Mouse (Mus musculus): ENCODE measurements at regions not wholly inside any gene's neighbourhood (a gene's known extent, or its start where the extent isn't known, plus 50 kb on each side); places are given as distances from the start of the nearest gene placed in this dataset.

DNA sequence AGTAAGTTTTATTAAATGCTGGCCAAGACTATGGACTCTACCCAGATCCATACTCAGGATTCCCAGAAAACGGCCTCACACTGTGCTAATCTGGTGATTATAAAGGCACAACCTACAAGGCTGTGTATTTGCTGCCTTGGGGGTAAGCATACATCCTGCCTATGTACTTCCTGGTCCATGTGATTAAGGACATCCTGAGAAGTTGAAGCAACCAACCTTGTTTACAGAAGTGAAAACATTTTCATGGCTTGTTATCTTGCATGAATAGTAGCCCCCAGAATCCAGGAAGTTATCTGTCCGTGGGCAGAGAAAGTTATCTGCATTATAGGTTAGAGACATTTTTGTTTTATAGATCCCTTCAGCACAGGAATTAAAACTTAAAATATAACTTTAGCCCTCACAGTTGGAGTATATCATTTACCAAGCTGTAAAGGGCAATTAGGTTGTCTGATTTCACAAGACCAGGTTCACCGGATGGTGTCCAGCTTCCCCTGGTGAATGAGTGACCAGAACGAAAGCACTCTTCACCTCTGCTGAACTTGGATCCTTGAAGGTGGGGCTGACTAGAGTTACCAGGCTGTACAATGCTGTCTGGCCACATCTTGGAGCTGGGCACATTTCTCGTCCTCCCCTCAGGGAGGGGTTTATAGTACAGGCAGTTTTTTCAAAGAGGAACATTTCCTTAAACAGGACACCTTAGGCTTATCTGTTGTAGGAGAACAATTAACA lies 90.1 kb upstream of the Tbl1xr1 start:
- no peaks in the 10 kb centered on the region for H3K27me3 ChIP-seq (replicated peaks; ENCODE audit: control insufficient read depth, insufficient read depth, low read length)
- H3K36me3 ChIP-seq (ENCODE audit: control insufficient read depth, insufficient read depth): no peaks in the 10 kb centered on the region
- no peak for ATAC-seq
- no peaks in the 10 kb centered on the region for H3K4me1 ChIP-seq (replicated peaks; ENCODE audit: control insufficient read depth, insufficient read depth, low read length)
- no peak overlapping the region for H3K9ac ChIP-seq (replicated peaks; ENCODE audit: low read depth, low read length)
- no peak overlapping the region for H3K27ac ChIP-seq (ENCODE audit: low read length)
- H3K4me3 ChIP-seq (replicated peaks; ENCODE audit: low read length): no peak overlapping the region
- no peak overlapping the region for H3K4me2 ChIP-seq (ENCODE audit: low read length)
- 90% methylated on average over 5 of the region's 5 CpGs for WGBS
- no peaks in the 10 kb centered on the region for H3K9me3 ChIP-seq (ENCODE audit: control insufficient read depth, low read length)

DNA sequence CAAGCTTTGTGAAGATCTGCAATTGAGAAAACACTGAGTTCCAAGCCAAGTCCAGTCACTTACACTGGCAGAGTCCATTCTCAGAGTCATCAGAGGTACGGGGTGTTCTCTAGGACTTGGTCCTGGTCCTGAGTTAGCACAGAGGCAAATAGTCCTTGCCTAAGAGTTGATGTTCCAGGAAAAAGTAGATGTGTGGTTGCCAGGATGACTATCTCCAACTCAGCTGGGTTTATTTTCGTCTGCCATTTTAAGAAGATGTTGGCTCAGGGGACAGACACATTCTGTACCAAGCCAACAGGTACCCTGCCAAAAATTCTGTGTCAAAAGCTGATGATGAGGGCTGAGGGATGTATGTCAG lies 89.6 kb upstream of the Tbl1xr1 start:
- no peak for ATAC-seq
- H3K27me3 ChIP-seq (replicated peaks; ENCODE audit: control insufficient read depth, insufficient read depth, low read length): no peaks in the 10 kb centered on the region
- H3K36me3 ChIP-seq (ENCODE audit: control insufficient read depth, insufficient read depth): no peaks in the 10 kb centered on the region
- no peak overlapping the region for H3K4me3 ChIP-seq (replicated peaks; ENCODE audit: low read length)
- no peak overlapping the region for H3K4me2 ChIP-seq (ENCODE audit: low read length)
- no peaks in the 10 kb centered on the region for H3K9me3 ChIP-seq (ENCODE audit: control insufficient read depth, low read length)
- no peaks in the 10 kb centered on the region for H3K4me1 ChIP-seq (replicated peaks; ENCODE audit: control insufficient read depth, insufficient read depth, low read length)
- no peak overlapping the region for H3K9ac ChIP-seq (replicated peaks; ENCODE audit: low read depth, low read length)
- H3K27ac ChIP-seq (ENCODE audit: low read length): no peak overlapping the region
- WGBS: 92% methylated on average over 2 of the region's 2 CpGs

DNA sequence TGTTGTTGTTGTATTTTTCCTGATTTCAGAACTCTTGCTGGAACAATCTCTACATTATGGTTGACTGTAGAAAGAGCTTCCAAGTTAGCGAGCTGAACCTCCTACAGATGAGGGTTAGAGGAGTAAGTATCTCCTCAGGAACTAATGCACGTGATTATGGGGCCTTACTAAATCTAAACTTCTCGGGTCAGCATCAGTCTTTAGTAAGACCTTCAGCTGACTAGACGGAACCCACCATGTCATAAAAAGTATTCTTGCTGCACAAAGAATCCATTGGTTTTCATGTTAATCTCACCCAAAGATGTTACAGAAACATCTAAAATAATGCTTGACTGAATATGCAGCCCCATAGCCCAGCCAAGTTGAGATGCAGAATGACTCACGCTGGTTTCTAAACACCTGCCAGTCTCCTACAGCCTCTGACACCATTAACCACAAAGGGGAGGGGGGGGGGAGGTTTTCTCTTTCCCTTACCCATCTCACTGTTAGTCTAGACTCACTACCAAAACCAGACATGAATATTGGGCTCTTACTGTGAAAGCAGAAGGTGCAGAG lies 88.9 kb upstream of the Tbl1xr1 start:
- Histone ChIP-seq H3K27ac (ENCODE audit: low read length) (no peak overlapping the region), H3K36me3 (ENCODE audit: control insufficient read depth, insufficient read depth) (no peaks in the 10 kb centered on the region), H3K4me2 (ENCODE audit: low read length) (no peak overlapping the region), H3K9me3 (ENCODE audit: control insufficient read depth, low read length) (no peaks in the 10 kb centered on the region), H3K9ac (replicated peaks; ENCODE audit: low read depth, low read length) (no peak overlapping the region), H3K4me3 (replicated peaks; ENCODE audit: low read length) (no peak overlapping the region), H3K27me3 (replicated peaks; ENCODE audit: control insufficient read depth, insufficient read depth, low read length) (no peaks in the 10 kb centered on the region), H3K4me1 (replicated peaks; ENCODE audit: control insufficient read depth, insufficient read depth, low read length) (no peaks in the 10 kb centered on the region)
- WGBS: 92% methylated on average over 5 of the region's 5 CpGs
- no peak for ATAC-seq

DNA sequence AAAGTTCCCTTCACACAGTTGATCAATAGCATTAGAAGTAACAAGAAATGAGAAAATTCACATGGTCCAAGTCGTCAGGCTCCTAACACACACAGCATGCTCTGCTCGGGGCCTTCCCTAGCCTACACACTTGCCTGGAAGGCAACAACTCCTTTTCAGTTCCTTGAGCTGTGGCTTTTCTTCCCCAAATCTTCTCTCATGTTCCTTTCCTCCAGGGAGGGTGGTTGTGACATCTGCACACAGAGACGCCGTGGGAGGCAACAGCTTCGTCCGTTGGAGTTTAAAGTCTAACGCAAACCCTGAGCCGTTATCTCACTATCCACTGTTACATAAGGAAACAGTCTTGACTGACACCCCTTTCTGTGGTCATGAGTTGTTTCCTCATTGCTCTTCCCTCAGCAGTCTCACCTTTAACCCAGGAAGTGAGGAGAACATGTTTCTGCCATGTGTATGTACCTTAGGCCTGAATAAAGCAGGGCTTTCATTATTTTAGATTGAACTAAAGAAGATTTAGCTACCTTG lies 88.4 kb upstream of the Tbl1xr1 start:
- no peak for ATAC-seq
- Histone ChIP-seq H3K4me2 (ENCODE audit: low read length) (no peak overlapping the region), H3K9me3 (ENCODE audit: control insufficient read depth, low read length) (no peaks in the 10 kb centered on the region), H3K4me1 (replicated peaks; ENCODE audit: control insufficient read depth, insufficient read depth, low read length) (no peaks in the 10 kb centered on the region), H3K4me3 (replicated peaks; ENCODE audit: low read length) (no peak overlapping the region), H3K27me3 (replicated peaks; ENCODE audit: control insufficient read depth, insufficient read depth, low read length) (no peaks in the 10 kb centered on the region), H3K9ac (replicated peaks; ENCODE audit: low read depth, low read length) (no peak overlapping the region), H3K27ac (ENCODE audit: low read length) (no peak overlapping the region), H3K36me3 (ENCODE audit: control insufficient read depth, insufficient read depth) (no peaks in the 10 kb centered on the region)
- 91% methylated on average over 8 of the region's 8 CpGs for WGBS

DNA sequence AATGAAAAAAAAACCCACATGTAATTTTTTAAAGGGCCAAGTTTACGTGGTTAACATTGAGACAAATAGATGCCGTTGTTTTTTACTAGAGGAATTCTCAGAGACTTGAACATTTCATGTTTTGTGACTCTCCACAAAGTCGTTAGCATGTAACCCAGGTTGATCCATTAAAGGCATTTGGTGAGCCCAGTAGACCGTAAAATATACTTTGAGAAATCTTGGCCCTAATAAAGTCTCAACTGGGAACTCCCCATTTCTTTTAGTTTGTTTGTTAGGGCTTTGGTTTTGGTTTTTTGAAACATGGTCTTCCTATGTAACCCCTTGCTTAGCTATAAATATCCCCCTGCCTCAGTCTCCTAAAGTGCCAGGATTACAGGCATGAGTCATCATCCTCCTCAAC lies 85.9 kb upstream of the Tbl1xr1 start:
- no peaks in the 10 kb centered on the region for H3K36me3 ChIP-seq (ENCODE audit: control insufficient read depth, insufficient read depth)
- H3K9ac ChIP-seq (replicated peaks; ENCODE audit: low read depth, low read length): no peak overlapping the region
- no peak for ATAC-seq
- no peaks in the 10 kb centered on the region for H3K9me3 ChIP-seq (ENCODE audit: control insufficient read depth, low read length)
- H3K4me1 ChIP-seq (replicated peaks; ENCODE audit: control insufficient read depth, insufficient read depth, low read length): no peaks in the 10 kb centered on the region
- no peak overlapping the region for H3K27ac ChIP-seq (ENCODE audit: low read length)
- no peaks in the 10 kb centered on the region for H3K27me3 ChIP-seq (replicated peaks; ENCODE audit: control insufficient read depth, insufficient read depth, low read length)
- H3K4me2 ChIP-seq (ENCODE audit: low read length): no peak overlapping the region
- WGBS: 64% methylated on average over 4 of the region's 4 CpGs
- no peak overlapping the region for H3K4me3 ChIP-seq (replicated peaks; ENCODE audit: low read length)

DNA sequence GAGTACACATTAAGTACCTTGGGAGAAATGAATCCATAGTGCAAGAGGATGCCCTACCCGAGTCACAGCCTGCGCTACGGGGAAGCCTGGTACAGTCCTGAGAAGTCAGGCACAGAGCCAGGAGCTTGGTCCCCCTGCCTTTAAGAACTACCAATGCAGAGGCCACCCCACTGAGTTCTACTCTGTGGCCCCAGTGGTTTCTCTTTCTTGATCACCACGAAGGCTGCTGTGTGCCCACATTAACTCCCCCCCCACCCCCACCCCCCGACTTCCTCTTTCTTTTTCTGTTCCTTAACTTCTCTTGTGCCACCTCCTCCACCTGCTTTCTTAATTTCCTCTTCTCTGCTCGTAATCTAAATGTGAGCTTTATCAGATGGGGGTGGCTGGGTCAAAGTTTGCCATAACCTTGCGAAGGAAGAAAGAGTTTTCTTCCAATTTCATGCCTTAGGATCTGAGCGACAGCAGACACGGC lies 84.7 kb upstream of the Tbl1xr1 start:
- H3K9me3 ChIP-seq (ENCODE audit: control insufficient read depth, low read length): no peaks in the 10 kb centered on the region
- 74% methylated on average over 9 of the region's 9 CpGs for WGBS
- no peak overlapping the region for H3K4me3 ChIP-seq (replicated peaks; ENCODE audit: low read length)
- H3K36me3 ChIP-seq (ENCODE audit: control insufficient read depth, insufficient read depth): no peaks in the 10 kb centered on the region
- H3K9ac ChIP-seq (replicated peaks; ENCODE audit: low read depth, low read length): no peak overlapping the region
- no peaks in the 10 kb centered on the region for H3K4me1 ChIP-seq (replicated peaks; ENCODE audit: control insufficient read depth, insufficient read depth, low read length)
- ATAC-seq: no peak
- H3K27me3 ChIP-seq (replicated peaks; ENCODE audit: control insufficient read depth, insufficient read depth, low read length): no peaks in the 10 kb centered on the region
- H3K4me2 ChIP-seq (ENCODE audit: low read length): no peak overlapping the region
- H3K27ac ChIP-seq (ENCODE audit: low read length): no peak overlapping the region

DNA sequence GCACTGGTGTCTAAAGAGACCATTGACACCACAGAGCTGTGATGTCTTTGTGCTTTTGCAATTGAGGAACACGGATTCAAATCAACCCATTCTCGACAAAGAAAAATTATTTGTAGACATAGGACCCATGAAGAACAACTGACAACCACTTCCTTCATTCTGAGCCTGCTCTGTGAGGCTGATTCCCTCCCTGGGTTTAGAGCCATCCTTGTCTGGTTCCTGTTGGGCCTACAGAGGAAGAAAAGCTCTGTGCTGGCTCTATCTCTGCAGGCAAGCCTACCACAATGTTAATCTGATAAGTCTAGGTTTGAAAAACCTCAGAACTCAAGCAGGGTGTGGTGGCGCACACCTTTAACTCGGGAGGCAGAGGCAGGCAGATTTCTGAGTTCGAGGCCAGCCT lies 84.2 kb upstream of the Tbl1xr1 start:
- Histone ChIP-seq H3K36me3 (ENCODE audit: control insufficient read depth, insufficient read depth) (no peaks in the 10 kb centered on the region), H3K9me3 (ENCODE audit: control insufficient read depth, low read length) (no peaks in the 10 kb centered on the region), H3K4me3 (replicated peaks; ENCODE audit: low read length) (no peak overlapping the region), H3K9ac (replicated peaks; ENCODE audit: low read depth, low read length) (no peak overlapping the region), H3K27ac (ENCODE audit: low read length) (no peak overlapping the region), H3K4me1 (replicated peaks; ENCODE audit: control insufficient read depth, insufficient read depth, low read length) (no peaks in the 10 kb centered on the region), H3K4me2 (ENCODE audit: low read length) (no peak overlapping the region), H3K27me3 (replicated peaks; ENCODE audit: control insufficient read depth, insufficient read depth, low read length) (no peaks in the 10 kb centered on the region)
- 93% methylated on average over 5 of the region's 5 CpGs for WGBS
- no peak for ATAC-seq

DNA sequence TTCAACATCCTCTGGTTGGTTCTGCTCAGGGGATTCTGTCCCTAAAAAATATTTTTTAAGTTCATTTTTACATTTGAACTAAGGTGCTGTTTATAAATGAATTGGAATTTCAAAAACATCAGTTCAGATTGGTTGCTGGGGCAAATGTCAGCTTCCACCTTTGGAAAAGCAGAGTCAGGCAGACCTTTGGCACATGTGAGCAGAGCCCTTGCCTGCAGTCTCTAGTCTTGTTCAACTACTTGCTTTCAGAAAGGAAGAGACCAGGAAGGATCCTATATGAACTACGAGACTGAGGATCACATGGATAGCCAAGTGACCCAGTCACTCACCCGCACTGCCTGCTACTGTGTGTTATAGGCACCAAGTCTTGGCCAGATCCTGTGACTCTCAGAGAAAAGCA lies 82.5 kb upstream of the Tbl1xr1 start:
- Histone ChIP-seq H3K4me2 (ENCODE audit: low read length) (no peak overlapping the region), H3K27ac (ENCODE audit: low read length) (no peak overlapping the region), H3K9ac (replicated peaks; ENCODE audit: low read depth, low read length) (no peak overlapping the region), H3K4me3 (replicated peaks; ENCODE audit: low read length) (no peak overlapping the region), H3K9me3 (ENCODE audit: control insufficient read depth, low read length) (no peaks in the 10 kb centered on the region), H3K36me3 (ENCODE audit: control insufficient read depth, insufficient read depth) (no peaks in the 10 kb centered on the region), H3K4me1 (replicated peaks; ENCODE audit: control insufficient read depth, insufficient read depth, low read length) (no peaks in the 10 kb centered on the region), H3K27me3 (replicated peaks; ENCODE audit: control insufficient read depth, insufficient read depth, low read length) (no peaks in the 10 kb centered on the region)
- ATAC-seq: no peak
- 87% methylated on average over 2 of the region's 2 CpGs for WGBS

DNA sequence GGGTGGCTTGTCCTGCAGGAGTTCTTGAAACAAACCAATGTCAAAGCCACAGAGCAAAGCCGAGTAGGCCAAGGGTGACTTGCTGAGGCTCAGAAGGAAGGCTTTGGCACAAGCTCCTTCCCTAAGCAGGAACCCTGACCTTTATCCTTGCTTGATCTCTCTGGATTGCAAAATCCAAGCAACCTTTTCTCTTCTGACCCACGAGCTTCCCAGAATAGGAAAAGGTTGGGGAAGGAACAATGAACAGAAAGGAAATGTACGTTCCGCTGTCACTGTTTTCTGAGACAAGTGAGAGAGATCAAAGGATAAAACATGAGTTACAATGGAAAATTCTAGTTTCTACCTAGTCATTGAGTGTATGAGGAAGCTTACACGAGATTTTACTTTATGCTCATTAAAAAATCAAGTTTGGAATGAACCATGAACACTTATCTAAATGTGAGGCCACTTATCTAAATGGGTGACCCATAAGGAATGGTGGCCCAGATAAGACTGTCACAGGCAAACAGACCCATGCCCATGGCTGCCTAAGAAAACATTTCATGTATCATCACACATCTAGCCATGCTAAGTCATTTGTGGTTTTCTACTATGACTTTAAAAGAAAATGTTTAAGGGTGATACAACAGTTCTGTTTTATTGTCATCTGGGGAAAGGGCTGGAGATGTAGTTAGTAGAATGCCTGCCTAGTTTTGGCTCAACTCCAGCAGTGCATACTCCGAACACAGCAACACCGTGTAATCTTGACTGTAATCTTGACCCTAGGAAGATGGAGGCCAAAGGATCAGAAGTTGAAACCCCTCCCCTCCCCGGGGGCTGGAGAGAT lies 80.7 kb upstream of the Tbl1xr1 start:
- Histone ChIP-seq H3K4me2 (ENCODE audit: low read length) (no peak overlapping the region), H3K4me3 (replicated peaks; ENCODE audit: low read length) (no peak overlapping the region), H3K9ac (replicated peaks; ENCODE audit: low read depth, low read length) (no peak overlapping the region), H3K27ac (ENCODE audit: low read length) (no peak overlapping the region), H3K4me1 (replicated peaks; ENCODE audit: control insufficient read depth, insufficient read depth, low read length) (no peaks in the 10 kb centered on the region), H3K9me3 (ENCODE audit: control insufficient read depth, low read length) (no peaks in the 10 kb centered on the region), H3K36me3 (ENCODE audit: control insufficient read depth, insufficient read depth) (no peaks in the 10 kb centered on the region), H3K27me3 (replicated peaks; ENCODE audit: control insufficient read depth, insufficient read depth, low read length) (no peaks in the 10 kb centered on the region)
- 82% methylated on average over 8 of the region's 8 CpGs for WGBS
- no peak for ATAC-seq
